Mouse (Mus musculus) stomach, adult 2 months (tissue): Measurements from ENCODE around the gene Olfr680-ps1. TPM values are rescaled to one million over a fixed set of nuclear protein-coding genes. Genes with fewer than 3 reads are reported as not detected.

Experiments
- polyA plus RNA-seq: library from polyadenylated mRNA; depleted of rRNA; stranded (reverse); fragments of >200 nt; gene quantifications from 2 replicates; pipeline ENCODE4 v1.2.3, GENCODE M21; 2012; rRNA removed

Gene Olfr680-ps1
- polyA plus RNA-seq, result not detected in 2 replicates

GRCm38 (mm10) chr7:105092717-105093116 is at the start of gene Olfr680-ps1:
Gene Olfr680-ps1, minus strand, starts transcription at chr7:105092817.

DNA sequence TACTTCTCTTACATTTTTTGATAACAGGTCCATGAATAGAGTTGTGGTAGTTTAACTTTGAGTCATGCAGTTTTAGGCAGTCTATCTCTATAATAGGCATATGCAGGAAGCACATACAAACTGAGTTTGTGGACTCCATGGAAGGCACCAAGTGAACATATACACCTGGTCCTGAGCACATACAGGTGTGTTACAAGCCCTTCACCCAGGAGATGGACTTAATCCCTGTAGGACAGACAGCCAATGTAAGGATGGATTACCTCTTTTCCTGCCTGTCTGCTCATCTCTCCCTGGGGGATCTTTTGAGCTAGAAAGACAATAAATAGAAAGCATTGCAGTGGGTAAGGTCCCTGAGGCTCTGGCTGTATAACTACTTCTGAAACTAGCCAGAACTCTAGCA is 23.9 kb upstream of the Olfr680-ps1 start, which contains the start of gene Olfr681:
Olfr681 (plus strand) TSS at position 301 of the 400 bp plus-strand sequence.

DNA sequence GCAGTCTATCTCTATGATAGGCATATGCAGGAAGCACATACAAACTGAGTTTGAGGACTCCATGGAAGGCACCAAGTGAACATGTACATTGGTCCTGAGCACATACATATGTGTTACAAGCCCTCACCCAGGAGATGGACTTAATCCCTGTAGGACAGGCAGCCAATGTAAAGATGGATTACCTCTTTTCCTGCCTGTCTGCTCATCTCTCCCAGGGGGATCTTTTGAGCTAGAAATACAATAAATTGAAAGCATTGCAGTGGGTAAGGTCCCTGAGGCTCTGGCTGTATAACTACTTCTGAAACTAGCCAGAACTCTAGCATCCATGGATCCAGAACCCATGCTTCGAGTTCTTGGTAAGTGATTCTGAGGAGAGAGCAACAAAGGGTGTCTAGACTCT is 11.7 kb downstream of the Olfr680-ps1 start, which contains the start of gene Olfr679:
Olfr679 (plus strand) TSS at position 301 of the 400 bp plus-strand sequence.

GRCm38 (mm10) chr7:105064175-105064574 is 28.4 kb downstream of the Olfr680-ps1 start, which contains the start of gene Olfr678:
Gene Olfr678, plus strand, starts transcription at chr7:105064475.

Other genes starting within 250 kb of the Olfr680-ps1 start
- gene Usp17la, start 235.8 kb downstream of the Olfr680-ps1 start, polyA plus RNA-seq, result not detected in 2 replicates
- not detected in 2 replicates for gene Olfr665, start 214.8 kb downstream of the Olfr680-ps1 start, polyA plus RNA-seq
- not detected in 2 replicates for gene Olfr666, start 196.9 kb downstream of the Olfr680-ps1 start, polyA plus RNA-seq
- gene Olfr667, start 171.3 kb downstream of the Olfr680-ps1 start, polyA plus RNA-seq, result not detected in 2 replicates
- gene Olfr668, start 164.8 kb downstream of the Olfr680-ps1 start, polyA plus RNA-seq, result not detected in 2 replicates
- gene Olfr669, start 158.6 kb downstream of the Olfr680-ps1 start, polyA plus RNA-seq, result not detected in 2 replicates
- gene Olfr670, start 130.2 kb downstream of the Olfr680-ps1 start, polyA plus RNA-seq, result not detected in 2 replicates
- not detected in 2 replicates for gene Olfr671, start 113.7 kb downstream of the Olfr680-ps1 start, polyA plus RNA-seq
- gene Olfr672, start 90.8 kb downstream of the Olfr680-ps1 start, polyA plus RNA-seq, result not detected in 2 replicates
- not detected in 2 replicates for gene Olfr675, start 64.4 kb downstream of the Olfr680-ps1 start, polyA plus RNA-seq
- gene Olfr676, start 60.1 kb downstream of the Olfr680-ps1 start, polyA plus RNA-seq, result not detected in 2 replicates
- gene Olfr677, start 41.4 kb downstream of the Olfr680-ps1 start, polyA plus RNA-seq, result not detected in 2 replicates
- not detected in 2 replicates for gene Olfr678, start 28.3 kb downstream of the Olfr680-ps1 start, polyA plus RNA-seq
- not detected in 2 replicates for gene Olfr679, start 11.6 kb downstream of the Olfr680-ps1 start, polyA plus RNA-seq
- gene Olfr681, start 24.0 kb upstream of the Olfr680-ps1 start, polyA plus RNA-seq, result not detected in 2 replicates
- not detected in 2 replicates for gene Olfr683, start 54.2 kb upstream of the Olfr680-ps1 start, polyA plus RNA-seq
- gene Olfr684, start 70.8 kb upstream of the Olfr680-ps1 start, polyA plus RNA-seq, result not detected in 2 replicates
- gene Olfr685, start 93.2 kb upstream of the Olfr680-ps1 start, polyA plus RNA-seq, result not detected in 2 replicates
- not detected in 2 replicates for gene Olfr686, start 114.7 kb upstream of the Olfr680-ps1 start, polyA plus RNA-seq
- not detected in 2 replicates for gene Olfr688, start 195.3 kb upstream of the Olfr680-ps1 start, polyA plus RNA-seq
- gene Olfr689, start 218.3 kb upstream of the Olfr680-ps1 start, polyA plus RNA-seq, result not detected in 2 replicates
- not detected in 2 replicates for gene Olfr690, start 241.3 kb upstream of the Olfr680-ps1 start, polyA plus RNA-seq
- gene Olfr691, start 249.5 kb upstream of the Olfr680-ps1 start, polyA plus RNA-seq, result not detected in 2 replicates